Mouse (Mus musculus) bone marrow macrophage, adult 2 months (primary cell): ENCODE measurements around the gene Sardh. TPM values are rescaled to one million over a fixed set of nuclear protein-coding genes. Genes with fewer than 3 reads are reported as not detected.

Source experiments
- H3K27ac ChIP-seq: 2 replicates; pipeline ENCODE4 v1.5.1; 2012; ENCODE audit warnings: low read depth, low read length; ENCODE audit not compliant: insufficient read depth
- H3K4me1 ChIP-seq: 2 replicates; pipeline ENCODE4 v1.6.1; 2012; ENCODE audit warnings: low read length; ENCODE audit not compliant: control insufficient read depth, insufficient read depth
- H3K4me3 ChIP-seq: 2 replicates; pipeline ENCODE4 v1.5.1; 2012; ENCODE audit warnings: mild to moderate bottlenecking, low read length, moderate library complexity; ENCODE audit not compliant: insufficient read depth
- CTCF ChIP-seq: IDR thresholded peaks from 2 replicates; pipeline ENCODE4 v1.5.1; 2012; ENCODE audit warnings: low read depth, mild to moderate bottlenecking, low read length, moderate library complexity
- POLR2A ChIP-seq: IDR thresholded peaks from 2 replicates; pipeline ENCODE4 v1.6.1; 2012; ENCODE audit warnings: mild to moderate bottlenecking, low read depth, low read length, borderline replicate concordance
- polyA plus RNA-seq: library from polyadenylated mRNA; stranded (reverse); fragments of >200 nt; gene quantifications from 2 replicates; pipeline ENCODE4 v1.2.4, GENCODE M21; 2012; ENCODE audit not compliant: missing spikeins, insufficient read depth, insufficient read length

The Sardh gene
- polyA plus RNA-seq, 1 experiment, result not detected

DNA sequence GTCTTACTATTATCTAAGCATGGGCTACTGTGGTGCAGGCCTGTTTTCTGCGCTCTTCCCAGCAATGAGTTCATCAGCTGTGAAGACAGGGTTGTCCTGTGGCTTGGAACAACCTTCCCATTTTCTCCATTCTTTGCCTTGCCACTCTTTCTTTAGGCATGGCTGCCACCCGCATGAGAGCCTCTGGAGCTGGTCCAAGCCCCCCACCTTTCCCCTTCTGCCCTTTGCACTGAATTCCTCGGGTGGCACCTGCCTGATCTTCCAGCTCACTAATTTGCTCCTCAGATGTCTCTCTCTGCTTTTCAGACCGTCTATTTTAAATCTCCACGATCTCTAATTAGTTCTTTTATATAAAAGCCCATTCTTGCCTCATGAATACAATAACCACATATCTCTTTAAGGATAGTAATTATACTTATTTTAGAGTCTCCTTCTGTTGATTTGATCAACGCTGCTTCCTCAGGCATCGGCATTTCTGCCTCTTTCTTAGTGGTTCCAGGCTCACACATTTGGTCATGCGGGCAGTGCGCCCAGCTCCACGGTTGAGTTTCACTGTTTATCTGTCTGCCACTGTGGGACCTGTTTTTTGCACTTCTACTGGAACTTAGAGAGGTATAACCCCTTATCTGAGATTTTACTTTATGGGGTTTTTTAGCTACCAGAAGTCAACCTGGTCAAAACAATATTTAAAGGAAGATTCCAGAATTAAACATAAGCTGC is 93.5 kb downstream of the Sardh start:
- Histone ChIP-seq H3K4me3 (no peak overlapping the region), H3K27ac (no peak overlapping the region), H3K4me1 (no peaks in the 10 kb centered on the region)
- TF ChIP-seq POLR2A, result no peak
- TF ChIP-seq CTCF, result no peak

DNA sequence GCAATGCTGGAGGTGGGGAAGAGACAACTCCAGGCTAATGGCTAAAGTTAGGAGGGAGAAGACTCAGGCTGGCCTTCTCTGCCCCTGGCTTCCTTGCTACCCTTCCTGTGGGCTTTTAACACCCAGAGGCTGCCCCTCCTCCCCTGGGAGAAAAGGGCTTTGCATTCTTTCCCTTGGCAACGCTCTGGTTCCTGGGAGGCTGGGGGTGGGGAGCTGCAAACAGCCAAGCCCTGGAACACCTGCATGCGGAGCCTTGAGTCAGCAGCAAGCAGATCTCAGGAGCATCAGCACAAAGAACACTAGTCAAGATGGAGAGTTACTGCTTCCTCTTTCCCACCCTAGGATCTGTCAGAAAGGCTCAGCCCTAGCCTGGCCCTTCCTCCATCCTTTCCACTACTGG is 98.7 kb downstream of the Sardh start:
- TF ChIP-seq CTCF (no peak), POLR2A (no peak)

DNA sequence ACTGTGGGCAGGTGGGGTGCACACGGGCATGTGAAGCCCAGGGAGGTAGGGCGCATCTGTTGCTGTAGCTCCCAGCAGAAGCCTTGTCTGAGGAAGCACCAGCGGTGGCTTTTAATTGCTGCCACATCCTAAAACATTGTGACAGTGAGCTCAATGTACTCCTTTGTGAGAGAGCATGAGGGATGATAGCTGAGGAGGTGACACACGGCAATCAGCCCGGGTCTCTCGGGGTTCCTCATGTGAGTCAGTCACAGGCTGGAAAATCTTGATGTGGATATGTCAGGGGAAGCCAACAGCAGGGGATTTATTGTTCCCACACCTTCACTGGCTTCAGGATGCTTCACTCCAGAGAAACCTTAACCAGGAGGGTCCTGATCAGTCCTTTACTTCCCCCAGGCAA is 101.3 kb downstream of the Sardh start:
- Histone ChIP-seq H3K27ac (no peak overlapping the region), H3K4me3 (no peak overlapping the region), H3K4me1 (no peaks in the 10 kb centered on the region)
- TF ChIP-seq CTCF (no peak), POLR2A (no peak)

More for the DNA sequence above, 98.7 kb downstream of the Sardh start:
- H3K27ac ChIP-seq, result no peak overlapping the region
- H3K4me1 ChIP-seq, result no peaks in the 10 kb centered on the region
- H3K4me3 ChIP-seq, result no peak overlapping the region

GRCm38 (mm10) chr2:27144957-27145356 is 103.2 kb downstream of the Sardh start:
- no peaks in the 10 kb centered on the region for H3K4me1 ChIP-seq
- no peak overlapping the region for H3K4me3 ChIP-seq
- no peak for TF ChIP-seq POLR2A
- no peak for TF ChIP-seq CTCF
- no peak overlapping the region for H3K27ac ChIP-seq

GRCm38 (mm10) chr2:27141950-27142693 is 106.0 kb downstream of the Sardh start, which contains the start of gene Fam163b:
Gene Fam163b (minus strand): TSS chr2:27142491.
- TF ChIP-seq CTCF, result no peak
- no peak for TF ChIP-seq POLR2A
- Histone ChIP-seq H3K4me1 (no peaks in the 10 kb centered on the region), H3K27ac (no peak within 1 kb of the TSS), H3K4me3 (no peak within 1 kb of the TSS)

Other genes with a start within 250 kb of the Sardh start
- 20.1 and 24.2 TPM in 2 replicates for gene Cacfd1, start 238.4 kb downstream of the Sardh start, polyA plus RNA-seq
- gene Slc2a6, start 220.3 kb downstream of the Sardh start, polyA plus RNA-seq, result 24.5 and 26.9 TPM in 2 replicates
- not detected in 2 replicates for gene Mymk, start 176.2 kb downstream of the Sardh start, polyA plus RNA-seq
- gene Adamtsl2, start 169.0 kb downstream of the Sardh start, polyA plus RNA-seq, result not detected in 2 replicates
- gene Fam163b, start 105.8 kb downstream of the Sardh start, polyA plus RNA-seq, result not detected in 2 replicates
- gene Dbh, start 83.1 kb downstream of the Sardh start, polyA plus RNA-seq, result not detected in 2 replicates
- gene Vav2, start 178.7 kb upstream of the Sardh start, polyA plus RNA-seq, result 13.4 and 16.3 TPM in 2 replicates
- gene Brd3os, start 194.0 kb upstream of the Sardh start, polyA plus RNA-seq, result 1.2 and 3.1 TPM in 2 replicates